Mouse (Mus musculus) kidney, adult 2 months (tissue): Measurements from ENCODE around the gene Ppp4r1.

Experiments used
- CTCF ChIP-seq: fragments of 200-500 bp; conservative IDR thresholded peaks from 2 replicates; pipeline ENCODE4 v1.5.1; 2011; ENCODE audit warnings: low read depth, mild to moderate bottlenecking, control low read depth, low read length, moderate library complexity, mixed read lengths; ENCODE audit not compliant: insufficient read depth, insufficient read length
- POLR2A ChIP-seq: fragments of 200-500 bp; IDR thresholded peaks from one replicate; pipeline ENCODE4 v1.6.1; 2011; ENCODE audit warnings: low read depth, low read length, control low read depth

- TF ChIP-seq POLR2A, result no peak
- TF ChIP-seq CTCF, result no peak
These were observed 57.3 kb downstream of the Ppp4r1 start for GRCm38 (mm10) chr17:65839541-65840256.
